Mouse (Mus musculus) 416B (cell line): ENCODE data around the gene Tbata.

Experiments used
- DNase-seq: peaks from one replicate; pipeline ENCODE4 v3.0.0; 2011; ENCODE audit warnings: low read depth

The Tbata gene

DNA sequence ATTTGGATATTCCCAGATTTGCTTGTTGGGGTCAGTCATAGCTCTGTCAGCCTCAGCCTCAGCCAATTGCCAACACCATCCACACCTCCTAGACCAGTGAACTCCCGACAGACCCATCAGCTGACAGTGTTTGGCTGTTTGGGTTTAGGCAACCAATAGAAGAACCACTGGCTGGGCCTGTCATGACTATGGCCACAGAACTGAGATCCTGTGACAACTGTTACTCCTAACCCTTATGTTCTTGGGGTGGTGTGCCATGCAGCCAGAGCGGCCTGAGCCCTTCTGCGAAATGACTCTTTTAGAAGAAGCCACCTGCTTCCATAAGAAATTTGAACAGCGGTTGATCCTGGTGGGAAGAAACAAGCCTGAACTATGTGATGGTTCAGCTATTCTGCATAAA is 39.4 kb downstream of the Tbata start:
- DNase-seq, result no peak

DNA sequence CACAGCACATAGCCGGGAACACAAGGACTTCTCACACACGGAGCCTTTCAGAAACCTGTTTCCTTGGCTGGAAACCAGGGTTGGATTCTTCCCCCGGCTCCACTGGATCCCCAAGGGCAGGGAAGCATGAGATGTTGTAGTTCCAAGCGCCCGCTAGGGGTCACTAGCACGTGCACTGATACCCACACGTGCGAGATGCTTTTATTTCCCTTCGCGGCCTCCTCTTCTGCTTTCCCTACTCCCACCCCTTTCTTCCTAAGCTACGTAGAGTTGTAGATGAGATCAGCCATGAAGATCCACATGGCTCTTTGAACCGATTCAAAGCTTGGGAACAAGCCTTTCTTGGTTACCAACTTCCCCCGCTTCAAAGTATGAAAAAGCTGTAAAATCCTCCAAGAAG is 40.0 kb downstream of the Tbata start:
- peak; percentile 68 for DNase-seq

DNA sequence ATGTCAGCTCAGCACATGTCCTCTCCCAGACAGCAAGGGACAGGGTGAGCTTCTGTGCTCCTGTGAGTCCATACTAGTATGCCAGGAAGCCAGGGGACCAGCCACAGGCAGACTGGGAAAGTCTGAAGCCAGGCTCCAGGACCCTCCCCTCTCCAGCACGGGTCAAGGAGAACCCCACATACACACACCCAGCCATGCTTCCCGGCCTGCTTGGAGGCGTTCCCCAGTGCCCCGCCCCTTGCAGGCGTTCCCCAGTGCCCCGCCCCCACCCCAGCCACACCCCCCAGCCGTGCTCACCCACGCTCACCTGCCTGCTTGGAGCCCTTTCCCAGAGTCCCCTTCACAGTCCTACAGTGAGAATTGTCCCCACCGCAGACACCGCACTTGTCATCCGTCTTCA is 41.1 kb downstream of the Tbata start:
- DNase-seq, result no peak

DNA sequence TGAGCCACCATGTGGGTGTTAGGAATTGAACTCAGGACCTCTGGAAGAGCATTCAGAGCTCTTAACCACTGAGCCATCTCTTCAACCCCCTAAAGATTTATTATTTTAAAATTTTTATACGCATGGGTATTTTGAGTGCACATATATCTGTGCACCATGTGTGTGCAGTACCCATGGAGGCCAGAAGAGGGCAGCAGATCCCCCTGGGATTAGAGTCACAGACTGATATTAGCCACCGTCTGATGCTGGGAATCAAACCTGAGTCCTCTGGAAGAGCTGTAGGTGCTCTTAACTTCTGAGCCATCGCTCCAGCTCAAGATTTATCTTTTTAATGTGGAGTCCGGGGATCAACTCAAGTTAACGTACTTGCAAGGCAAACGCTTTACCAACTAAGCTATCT is 43.9 kb downstream of the Tbata start:
- no peak for DNase-seq

DNA sequence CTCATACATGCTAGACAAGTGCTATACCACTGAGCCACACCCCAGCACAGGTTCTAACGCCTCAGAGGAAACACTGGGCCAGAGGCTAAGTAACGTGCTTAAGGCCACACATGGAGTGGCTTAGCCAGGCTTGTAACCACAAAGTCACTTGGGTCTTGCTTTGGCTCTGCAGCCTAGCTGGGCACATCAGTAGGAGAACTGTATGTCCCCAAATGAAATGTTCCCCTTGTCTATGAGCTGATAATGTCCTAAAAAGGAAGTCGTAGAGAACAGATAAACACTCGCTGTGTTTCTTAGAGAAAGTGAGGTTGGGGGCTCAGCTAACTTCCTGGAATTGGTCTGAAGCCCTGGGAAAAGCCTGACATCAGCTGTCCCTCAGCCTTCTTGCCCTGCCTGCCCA is 44.4 kb downstream of the Tbata start:
- DNase-seq, result peak; percentile 33

DNA sequence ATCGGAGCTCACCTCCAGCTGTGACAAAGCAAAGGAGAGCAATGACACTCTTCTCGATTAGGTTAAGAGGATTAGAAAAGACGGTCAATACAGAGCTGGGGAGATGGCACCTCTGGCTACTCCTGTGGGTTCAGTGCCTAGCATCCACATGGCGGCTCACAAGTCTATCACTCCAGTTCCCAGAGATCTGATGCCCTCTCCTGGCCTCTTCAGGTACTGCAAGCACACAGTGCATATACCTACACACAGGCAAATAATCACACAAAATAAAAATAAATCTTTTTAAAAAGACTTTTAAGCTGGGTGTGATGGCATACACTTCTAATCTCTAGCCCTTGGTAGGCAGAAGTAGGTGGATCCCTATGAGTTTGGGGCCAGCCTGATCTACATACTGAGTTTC is 47.6 kb downstream of the Tbata start:
- no peak for DNase-seq

DNA sequence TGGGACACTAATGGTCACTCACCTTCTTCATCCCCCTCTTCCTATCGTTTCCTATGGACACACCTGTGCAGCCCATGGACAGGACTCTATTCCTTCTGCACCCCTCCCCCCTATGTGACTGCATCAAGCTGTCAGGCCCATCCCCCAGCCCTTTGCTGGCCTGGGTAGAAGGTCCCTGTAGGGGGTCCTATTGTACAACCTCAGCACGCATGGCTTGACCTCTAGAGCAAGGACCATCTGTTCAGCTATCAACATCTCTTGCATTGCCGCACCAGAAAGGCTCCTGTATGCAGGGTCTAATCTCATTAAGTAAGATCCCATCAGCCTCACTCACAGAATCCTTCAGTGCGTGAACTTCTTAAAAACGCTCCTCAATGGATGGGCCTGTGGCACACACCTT is 53.9 kb downstream of the Tbata start:
- DNase-seq, result no peak

DNA sequence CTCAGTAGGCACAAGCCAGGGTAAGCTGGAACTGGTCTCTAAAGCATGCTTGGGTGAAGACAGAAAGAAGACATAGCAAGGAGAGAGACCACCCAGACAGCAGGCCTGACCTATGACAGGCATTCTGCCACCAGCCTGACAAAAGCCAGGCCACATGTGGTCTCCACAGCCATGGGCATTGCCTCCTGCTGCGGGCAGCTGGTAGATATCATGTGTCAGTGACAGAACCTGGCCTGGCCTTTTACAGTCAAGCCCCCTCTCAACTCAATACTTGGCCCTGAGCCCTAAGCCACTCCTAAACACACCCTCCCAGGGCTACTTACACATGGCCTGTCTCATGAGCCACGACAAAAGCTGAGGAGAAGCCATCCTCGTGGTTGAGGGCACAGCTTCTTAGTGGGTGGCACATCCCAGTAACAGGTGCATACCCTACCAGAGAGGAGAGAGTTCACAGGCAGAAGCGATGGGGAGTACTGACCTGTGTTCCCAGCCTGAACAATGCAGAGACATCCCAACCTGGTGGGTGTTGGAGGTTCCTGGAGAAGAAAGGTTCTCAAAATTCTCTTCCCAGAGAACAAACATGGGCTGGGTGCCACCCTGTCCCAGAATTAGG is 55.1 kb downstream of the Tbata start:
- DNase-seq, result no peak

DNA sequence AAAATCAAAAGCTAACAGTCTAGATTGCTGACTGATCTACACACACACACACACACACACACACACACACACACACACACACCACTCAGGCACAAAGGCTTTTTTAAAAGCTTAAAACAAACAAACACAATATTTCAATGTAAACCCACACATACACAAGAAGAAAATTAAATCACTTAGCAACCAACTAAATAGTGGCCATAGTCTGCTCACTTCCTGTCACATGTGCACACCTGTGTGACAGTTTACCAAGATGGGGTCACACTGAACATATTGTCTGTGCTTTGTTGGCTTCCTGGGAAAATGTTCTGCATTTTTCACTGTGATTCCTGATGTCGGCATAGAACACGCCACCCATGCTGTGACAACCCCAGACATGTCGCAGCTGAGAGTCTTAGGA is 60.0 kb downstream of the Tbata start:
- DNase-seq, result no peak

DNA sequence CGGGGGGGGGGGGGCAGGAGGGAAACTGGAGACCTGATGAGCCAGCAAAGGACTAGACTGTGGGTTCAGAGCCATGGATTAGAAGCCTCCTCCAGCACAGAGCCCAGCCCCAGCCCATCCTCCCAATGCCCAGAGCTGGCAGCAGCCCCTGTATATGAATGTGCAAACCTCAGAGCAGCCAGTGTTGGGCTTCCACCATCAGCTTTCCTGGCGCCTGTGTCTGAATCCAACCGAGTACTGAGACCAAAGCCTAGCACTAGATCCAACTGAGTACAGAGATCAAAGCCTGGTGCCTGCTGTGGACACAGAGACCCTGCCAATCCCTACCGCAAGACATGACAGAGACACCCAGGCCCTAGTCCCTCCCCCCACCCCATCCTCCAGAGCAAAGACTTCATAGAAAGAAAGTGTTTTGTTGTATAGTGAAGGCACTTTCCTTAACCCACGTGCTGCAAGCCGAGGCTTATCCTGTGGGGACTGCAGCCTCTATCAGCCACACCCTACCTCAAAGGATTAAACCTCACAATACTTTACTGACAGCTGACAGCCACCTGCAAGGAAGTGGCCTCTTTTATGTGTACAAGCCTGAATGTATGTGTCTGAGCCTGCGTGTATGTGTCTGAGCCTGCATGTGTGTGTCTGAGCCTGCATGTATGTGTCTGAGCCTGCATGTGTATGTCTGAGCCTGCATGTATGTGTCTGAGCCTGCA is 61.3 kb downstream of the Tbata start:
- no peak for DNase-seq

DNA sequence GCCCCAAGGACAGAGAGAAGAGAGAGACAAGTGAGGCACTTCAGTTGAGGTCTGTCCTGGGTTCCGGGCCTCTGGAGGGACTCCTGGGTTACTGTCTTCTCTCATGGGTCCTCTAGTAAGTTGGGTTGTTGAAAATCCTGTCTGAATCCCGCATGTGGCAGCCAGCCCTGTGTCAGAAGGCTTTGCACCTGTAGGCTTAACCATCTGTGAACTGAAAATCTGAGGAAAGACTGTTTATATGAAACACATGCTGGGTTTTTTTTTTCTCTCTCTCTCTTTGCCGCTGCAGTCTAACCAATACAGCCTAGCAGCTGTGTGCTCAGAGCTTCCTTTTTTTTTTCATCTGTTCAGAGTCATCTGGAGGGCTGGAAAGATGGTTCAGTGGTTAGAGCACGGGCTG is 62.6 kb downstream of the Tbata start:
- no peak for DNase-seq

DNA sequence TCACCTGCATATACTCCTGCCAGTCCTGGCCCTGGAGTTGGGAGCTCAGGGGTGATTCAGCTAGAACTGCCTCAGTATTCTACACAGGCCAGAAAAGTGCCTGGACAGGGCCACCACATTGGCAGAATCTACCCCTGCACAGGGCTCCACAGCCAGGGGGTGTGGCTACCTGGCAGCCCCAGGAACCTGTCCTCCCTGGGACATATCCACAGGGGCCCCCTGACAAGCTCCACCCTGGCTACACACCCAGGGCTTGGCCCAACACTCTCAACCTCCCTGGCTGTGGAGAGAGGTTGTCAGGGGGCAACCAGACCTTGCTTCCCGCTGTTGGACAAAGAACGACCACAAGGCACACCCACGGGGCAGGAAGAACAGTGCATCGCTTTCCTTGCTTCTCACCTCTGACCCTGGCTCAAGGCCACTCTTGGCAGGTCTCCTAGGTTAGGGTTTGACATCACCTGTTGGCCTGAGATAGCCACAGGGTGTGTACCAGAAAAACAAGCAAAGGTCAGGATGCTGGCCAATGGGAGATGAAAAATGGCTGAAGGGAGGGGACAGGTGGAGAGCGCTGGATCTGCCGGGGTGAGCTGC is 64.0 kb downstream of the Tbata start:
- DNase-seq, result no peak

DNA sequence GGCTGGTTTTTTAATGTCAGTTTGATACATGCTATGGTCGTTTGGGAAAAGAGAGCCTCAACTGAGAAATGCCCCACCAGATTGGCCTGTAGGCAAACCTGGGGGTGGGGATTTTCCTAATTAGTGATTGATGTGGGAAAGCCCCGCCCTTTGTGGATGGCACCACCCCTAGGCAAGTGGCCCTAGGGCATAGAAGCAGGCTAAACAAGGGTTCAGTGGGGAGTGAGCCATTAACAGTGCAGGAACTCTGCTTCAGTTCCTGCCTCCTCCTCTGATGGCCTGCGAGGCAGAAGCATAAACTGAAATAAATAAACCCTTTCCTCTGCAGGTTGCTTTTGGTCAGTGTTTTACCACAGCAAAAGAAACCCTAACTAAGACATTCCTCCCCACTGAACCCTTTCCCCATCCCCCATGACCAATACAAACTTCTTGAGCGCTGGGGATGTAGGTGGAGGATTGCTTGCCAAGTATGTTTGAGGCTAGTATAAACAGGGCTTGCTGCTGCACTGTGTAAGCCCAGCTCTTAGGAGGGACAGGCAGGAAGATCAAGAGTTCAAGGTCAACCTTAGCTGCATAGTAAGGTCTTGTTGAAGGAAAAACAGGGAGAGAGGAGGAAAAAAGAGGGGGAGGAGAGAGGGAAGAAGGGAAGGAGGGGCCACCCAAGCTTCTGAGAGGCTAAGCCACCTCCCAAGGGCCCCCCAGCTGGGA is 65.1 kb downstream of the Tbata start:
- no peak for DNase-seq

DNA sequence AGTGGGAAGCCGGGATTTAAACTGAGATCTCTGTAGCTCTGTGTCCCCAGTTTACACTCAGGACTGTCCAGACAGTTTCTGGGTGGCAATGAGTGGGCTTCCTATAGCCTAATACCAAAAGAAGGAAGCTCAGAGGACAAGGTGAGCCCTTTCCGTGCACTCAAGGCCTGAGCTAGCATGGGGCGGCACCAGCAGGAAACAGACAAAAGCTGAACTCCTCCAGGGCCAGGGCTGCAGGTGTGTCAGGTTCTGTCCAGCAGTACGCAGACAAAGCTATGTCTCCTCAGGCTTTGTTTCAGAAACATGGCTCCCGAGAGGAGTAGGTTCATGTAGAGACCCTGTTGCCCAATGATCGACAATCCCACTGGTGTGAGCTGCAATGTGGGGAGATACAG is 65.6 kb downstream of the Tbata start:
- no peak for DNase-seq
